Mouse (Mus musculus) hindbrain, embryonic 11.5 days (tissue): Measurements from ENCODE around the gene Nmnat1. TPM values are rescaled to one million over a fixed set of nuclear protein-coding genes. Genes with fewer than 3 reads are reported as not detected.
"Not testable (repeated sequence)": the region's sequence is repeated elsewhere in the genome, so short reads cannot be mapped to it uniquely, and the experiment has no call there.

Source experiments
- ATAC-seq: fragments of 200-750 bp; cut with Nextera tagmentation; 2 replicates; pipeline ENCODE4 v1.8.0; 2017; ENCODE audit warnings: mild to moderate bottlenecking, moderate TSS enrichment, moderate library complexity; ENCODE audit not compliant: low FRiP score
- DNase-seq: peaks from one replicate; pipeline ENCODE4 v3.0.0-alpha.2; 2015; ENCODE audit warnings: low spot score
- H3K27ac ChIP-seq: fragments of 300-500 bp; sonication (generic); 2 replicates; pipeline ENCODE4 v1.5.1; 2014; ENCODE audit warnings: mild to moderate bottlenecking, low read depth, low read length
- H3K27me3 ChIP-seq: fragments of 300-500 bp; sonication (generic); 2 replicates; pipeline ENCODE4 v1.6.1; 2014; ENCODE audit warnings: mild to moderate bottlenecking, low read length, moderate library complexity, mixed read lengths; ENCODE audit not compliant: control insufficient read depth, insufficient read depth
- H3K36me3 ChIP-seq: fragments of 300-500 bp; sonication (generic); 2 replicates; pipeline ENCODE4 v1.6.1; 2014; ENCODE audit warnings: mild to moderate bottlenecking, low read length, moderate library complexity, mixed read lengths; ENCODE audit not compliant: control insufficient read depth, insufficient read depth
- H3K4me1 ChIP-seq: fragments of 300-500 bp; sonication (generic); replicated peaks from 2 replicates; pipeline ENCODE4 v1.6.1; 2014; ENCODE audit warnings: low read length, mixed read lengths; ENCODE audit not compliant: control insufficient read depth, insufficient read depth
- H3K4me2 ChIP-seq: fragments of 300-500 bp; sonication (generic); replicated peaks from 2 replicates; pipeline ENCODE4 v1.6.1; 2014; ENCODE audit warnings: mild to moderate bottlenecking, low read depth, low read length
- H3K4me3 ChIP-seq: fragments of 300-500 bp; sonication (generic); 2 replicates; pipeline ENCODE4 v1.5.1; 2014; ENCODE audit warnings: low read depth, low read length
- H3K9ac ChIP-seq: fragments of 300-500 bp; sonication (generic); 2 replicates; pipeline ENCODE4 v1.6.1; 2014; ENCODE audit warnings: low read depth, low read length
- H3K9me3 ChIP-seq: fragments of 300-500 bp; sonication (generic); 2 replicates; pipeline ENCODE4 v1.6.1; 2016; ENCODE audit warnings: low read length; ENCODE audit not compliant: control insufficient read depth
- WGBS: fragments of 180-500 bp; shearing (Covaris S2); extraction: QIAGEN DNeasy Blood & Tissue Kit; methylation state at CpG from one replicate; pipeline ENCODE4 v1.1.7; 2014; 5-methylcytosine and 5-hydroxymethylcytosine counted together
- polyA plus RNA-seq: library from polyadenylated mRNA; unstranded; fragments of >200 nt; fragmentation: Nextera tagmentation; extraction: Ambion mirVana; gene quantifications from 2 replicates; pipeline ENCODE4 v1.2.1, GENCODE M21; 2014

The Nmnat1 gene
- polyA plus RNA-seq, 1 experiment from 2014 or later = 16.9 TPM

- ATAC-seq (no peak), DNase-seq (no peak)
- Histone ChIP-seq H3K27ac (no peak overlapping the region), H3K27me3 (no peaks in the 10 kb centered on the region), H3K36me3 (no peaks in the 10 kb centered on the region), H3K9ac (no peak overlapping the region), H3K4me1 (no peaks in the 10 kb centered on the region; the same call in 1 of the 2 replicates), H3K9me3 (no peaks in the 10 kb centered on the region), H3K4me3 (no peak overlapping the region), H3K4me2 (no peak overlapping the region)
- WGBS = 81% methylated on average over 1 of the region's 1 CpGs
These were observed 25.6 kb downstream of the Nmnat1 start for GRCm38 (mm10) chr4:149459425-149459824.

- Histone ChIP-seq H3K36me3 (no peaks in the 10 kb centered on the region), H3K9me3 (no peaks in the 10 kb centered on the region), H3K9ac (no peak overlapping the region), H3K4me1 (no peaks in the 10 kb centered on the region; the same call in 1 of the 2 replicates), H3K27me3 (no peaks in the 10 kb centered on the region), H3K27ac (no peak overlapping the region), H3K4me3 (no peak overlapping the region), H3K4me2 (no peak overlapping the region)
- ATAC-seq (no peak), DNase-seq (no peak)
- WGBS = 57% methylated on average over 5 of the region's 5 CpGs
These were observed 26.5 kb downstream of the Nmnat1 start for GRCm38 (mm10) chr4:149458526-149458925.

DNA sequence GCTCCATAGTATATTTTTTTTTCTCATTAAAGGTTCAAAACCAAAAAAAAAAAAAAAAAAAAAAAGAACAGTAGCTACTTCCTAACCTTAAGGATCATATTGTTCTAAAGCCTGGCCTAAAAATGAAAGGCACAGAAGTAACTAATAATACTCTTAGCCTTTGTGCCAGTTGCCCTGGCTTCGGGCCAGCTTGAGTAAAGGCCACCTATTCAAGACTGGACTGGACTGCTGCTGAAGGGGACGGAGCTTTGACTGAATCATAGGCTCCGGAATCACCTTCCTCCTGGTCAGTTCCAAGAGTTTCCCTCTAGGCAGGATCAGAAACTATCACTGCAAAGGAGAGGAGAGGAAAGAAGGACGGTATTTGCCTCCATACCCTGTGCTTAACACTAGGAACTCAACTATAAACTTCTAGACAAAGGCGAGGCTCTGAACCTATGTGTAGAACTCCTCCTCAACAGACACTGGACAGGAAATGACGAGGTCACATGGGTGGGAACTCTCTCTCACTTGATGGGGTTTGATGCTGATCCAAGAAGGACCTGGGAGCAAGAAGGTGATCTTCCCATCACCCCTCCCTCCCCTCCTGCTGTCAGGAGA lies 27.1 kb downstream of the Nmnat1 start:
- ATAC-seq = no peak
- Histone ChIP-seq H3K9ac (no peak overlapping the region), H3K4me2 (no peak overlapping the region), H3K27ac (no peak overlapping the region), H3K4me1 (no peaks in the 10 kb centered on the region; the same call in 1 of the 2 replicates), H3K36me3 (no peaks in the 10 kb centered on the region), H3K9me3 (no peaks in the 10 kb centered on the region), H3K27me3 (no peaks in the 10 kb centered on the region), H3K4me3 (no peak overlapping the region)
- no peak for DNase-seq
- 82% methylated on average over 6 of the region's 6 CpGs for WGBS

- not testable (repeated sequence) for H3K4me1 ChIP-seq, H3K27me3 ChIP-seq, H3K4me2 ChIP-seq, H3K36me3 ChIP-seq, H3K27ac ChIP-seq, DNase-seq, H3K9ac ChIP-seq, ATAC-seq, H3K9me3 ChIP-seq, H3K4me3 ChIP-seq
- whole genome bisulfite sequencing = 89% methylated on average over 25 of the region's 27 CpGs
These were observed 27.8 kb downstream of the Nmnat1 start for GRCm38 (mm10) chr4:149457163-149457562.

- Histone ChIP-seq H3K27me3 (no peaks in the 10 kb centered on the region), H3K9me3 (no peaks in the 10 kb centered on the region), H3K9ac (no peak within 1 kb of the TSS), H3K4me3 (no peak within 1 kb of the TSS), H3K4me1 (no peaks in the 10 kb centered on the region), H3K27ac (no peak within 1 kb of the TSS), H3K4me2 (no peak within 1 kb of the TSS), H3K36me3 (no peaks in the 10 kb centered on the region)
- no peak for ATAC-seq
- 47% methylated on average over 8 of the region's 8 CpGs for WGBS
- DNase-seq = no peak
These were observed 30.1 kb downstream of the Nmnat1 start, which contains the start of gene Rbp7 for GRCm38 (mm10) chr4:149454879-149455278. TSS of gene Rbp7 (minus strand) at chr4:149454978.

DNA sequence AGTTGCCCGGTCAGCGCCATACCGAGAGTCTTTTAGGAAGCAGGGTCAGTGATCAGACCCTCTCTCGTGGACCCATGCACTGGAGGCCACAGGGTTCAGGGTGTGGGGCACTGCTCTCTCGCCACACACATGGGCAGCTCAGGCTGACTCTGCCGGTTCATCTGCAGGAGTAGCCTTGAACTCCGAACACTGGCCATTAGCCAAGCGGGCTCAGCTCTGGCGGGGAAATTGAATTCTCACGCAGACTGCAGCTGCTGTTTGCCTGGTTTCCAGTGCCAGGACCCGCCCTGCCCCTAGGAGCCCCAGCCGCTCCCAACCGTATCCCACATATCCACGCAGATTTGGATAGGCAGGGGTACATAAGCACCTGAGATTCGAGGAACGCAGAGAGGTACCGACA lies 30.7 kb downstream of the Nmnat1 start:
- 87% methylated on average over 17 of the region's 17 CpGs for WGBS
- no peak overlapping the region for H3K4me3 ChIP-seq
- no peak overlapping the region for H3K4me2 ChIP-seq
- ATAC-seq = no peak
- DNase-seq = no peak
- H3K27me3 ChIP-seq = no peaks in the 10 kb centered on the region
- H3K36me3 ChIP-seq = no peaks in the 10 kb centered on the region
- no peaks in the 10 kb centered on the region for H3K4me1 ChIP-seq
- H3K27ac ChIP-seq = no peak overlapping the region
- no peaks in the 10 kb centered on the region for H3K9me3 ChIP-seq
- no peak overlapping the region for H3K9ac ChIP-seq

GRCm38 (mm10) chr4:149453656-149454055 lies 31.3 kb downstream of the Nmnat1 start:
- Histone ChIP-seq H3K27ac (no peak overlapping the region), H3K36me3 (no peaks in the 10 kb centered on the region), H3K27me3 (no peaks in the 10 kb centered on the region), H3K9me3 (no peaks in the 10 kb centered on the region), H3K9ac (no peak overlapping the region), H3K4me2 (no peak overlapping the region), H3K4me3 (no peak overlapping the region), H3K4me1 (no peaks in the 10 kb centered on the region)
- peak; percentile 45 for DNase-seq
- no peak for ATAC-seq
- WGBS = 82% methylated on average over 4 of the region's 4 CpGs

DNA sequence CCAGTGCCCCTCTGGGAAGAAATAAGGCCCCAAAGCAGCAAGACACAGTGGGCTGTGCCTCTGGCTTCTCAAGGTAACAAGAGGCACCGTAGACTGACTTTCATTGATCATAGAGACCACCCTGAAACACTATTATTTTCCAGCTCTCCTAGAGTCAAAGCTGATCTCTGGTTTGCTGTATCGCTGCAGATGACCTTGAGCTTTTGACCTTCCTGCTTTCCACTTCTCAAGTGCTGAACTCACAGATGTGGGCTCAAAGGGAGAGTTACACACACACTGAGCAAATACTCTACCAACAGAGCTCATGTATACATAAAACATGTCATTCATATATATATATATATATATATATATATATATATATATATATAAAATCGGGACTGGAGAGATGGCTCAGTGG lies 34.4 kb downstream of the Nmnat1 start:
- Histone ChIP-seq H3K9me3 (no peaks in the 10 kb centered on the region), H3K9ac (no peak overlapping the region), H3K27ac (no peak overlapping the region), H3K4me3 (no peak overlapping the region), H3K36me3 (no peaks in the 10 kb centered on the region), H3K27me3 (no peaks in the 10 kb centered on the region), H3K4me2 (no peak overlapping the region), H3K4me1 (no peaks in the 10 kb centered on the region; the same call in 1 of the 2 replicates)
- ATAC-seq (no peak), DNase-seq (no peak)
- 85% methylated on average over 3 of the region's 3 CpGs for WGBS

DNA sequence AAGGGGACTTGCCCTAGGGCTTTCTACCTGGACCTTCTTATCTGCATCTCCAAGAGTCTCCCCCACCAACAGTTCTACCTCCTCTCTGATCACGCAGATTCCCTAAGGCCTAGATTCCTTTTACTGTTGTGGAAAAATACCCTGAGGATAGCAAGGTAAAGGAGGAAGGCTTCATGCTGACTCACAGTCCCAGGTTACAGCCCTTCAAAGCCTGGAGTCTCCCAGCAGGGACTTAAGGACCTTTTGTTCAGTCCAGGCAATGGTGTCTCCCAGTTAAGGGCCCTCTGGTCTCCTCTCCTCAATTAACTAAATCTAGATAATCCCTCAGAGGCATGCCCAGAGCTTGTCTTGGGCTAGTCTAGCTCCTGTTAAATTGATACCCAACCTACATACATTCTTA lies 38.7 kb downstream of the Nmnat1 start:
- peak overlapping the region; percentile 92 for H3K27ac ChIP-seq
- H3K4me1 ChIP-seq = no peaks in the 10 kb centered on the region; the same call in 1 of the 2 replicates
- no peak for DNase-seq
- H3K4me3 ChIP-seq = no peak overlapping the region
- ATAC-seq = no peak
- no peaks in the 10 kb centered on the region for H3K36me3 ChIP-seq
- H3K9me3 ChIP-seq = no peaks in the 10 kb centered on the region
- 45% methylated on average over 1 of the region's 1 CpGs for WGBS
- H3K4me2 ChIP-seq = no peak overlapping the region; the same call in 1 of the 2 replicates
- H3K27me3 ChIP-seq = no peaks in the 10 kb centered on the region
- H3K9ac ChIP-seq = 0 out of 2 replicates have a peak overlapping the region, but pooled peaks have one; percentile 32
